ENCODE assay signal across 9 mouse cellular contexts in genomic region chr15:78547415-78548335, GRCm38 (mm10). TPM values are rescaled to one million over a fixed set of nuclear protein-coding genes. Genes with fewer than 3 reads are reported as not detected.
DNase-seq lines count a peak whose midpoint lies in the region; ATAC-seq and TF ChIP-seq lines count a peak whose summit lies in the region.
"Had no signal": no experiment of that assay in that cellular context is flagged by ENCODE, and none has a peak within 500 bp of the region (broad histone marks: within the 10 kb centered on the region; RNA-seq: fewer than 3 reads in every experiment).

No protein-coding gene starts in this region.

- peak; percentile 62 for TF ChIP-seq EP300 in lung, postnatal 0 days (IDR thresholded peaks at IDR 0.05)

- DNase-seq in embryonic facial prominence, embryonic 14.5 days (ENCODE audit: low spot score): no peak
- DNase-seq in embryonic facial prominence, embryonic 10.5 days (ENCODE audit: low spot score): no peak
- DNase-seq in ovary, postnatal 36 days (ENCODE audit: low spot score): peak; percentile 42
- DNase-seq in ovary, postnatal 10 days (ENCODE audit: low spot score): no peak
- peak; percentile 84 for DNase-seq in lung, postnatal 0 days (ENCODE audit: low spot score)
- DNase-seq in testis, postnatal 14 days (ENCODE audit: low spot score): no peak
- DNase-seq in Muller cell, postnatal 12 days (ENCODE audit: inconsistent ontology term): no peak

- 41% methylated on average over 5 of the region's 5 CpGs for WGBS in embryonic facial prominence, embryonic 14.5 days
- WGBS in embryonic facial prominence, embryonic 10.5 days: 49% methylated on average over 5 of the region's 5 CpGs
- WGBS in heart, embryonic 12.5 days: 40% methylated on average over 5 of the region's 5 CpGs
- 17% methylated on average over 5 of the region's 5 CpGs for WGBS in lung, postnatal 0 days

- 0 out of 2 replicates have a peak, but pooled peaks cover 5% of the 10 kb centered on the region for H3K27me3 ChIP-seq in embryonic facial prominence, embryonic 14.5 days (replicated peaks; ENCODE audit: control insufficient read depth, insufficient read depth, low read length)
- peaks cover 32% of the 10 kb centered on the region for H3K27me3 ChIP-seq in embryonic facial prominence, embryonic 10.5 days (replicated peaks; ENCODE audit: low read depth, poor library complexity, severe bottlenecking)
- peaks cover 34% of the 10 kb centered on the region for H3K27me3 ChIP-seq in heart, embryonic 12.5 days (replicated peaks)
- 0 out of 2 replicates have a peak, but pooled peaks cover 8% of the 10 kb centered on the region for H3K27me3 ChIP-seq in lung, postnatal 0 days (replicated peaks; ENCODE audit: insufficient read depth, low read length)

- peak; percentile 63 for TF ChIP-seq CTCF in lung, postnatal 0 days (IDR thresholded peaks at IDR 0.05)

- no peak overlapping the region for H3K4me2 ChIP-seq in embryonic facial prominence, embryonic 14.5 days (ENCODE audit: low read depth, low read length)
- H3K4me2 ChIP-seq in heart, embryonic 12.5 days: no peak overlapping the region
- H3K4me2 ChIP-seq in lung, postnatal 0 days (replicated peaks; ENCODE audit: low read depth, low read length): no peak overlapping the region

- H3K9ac ChIP-seq in embryonic facial prominence, embryonic 14.5 days (ENCODE audit: low read depth, low read length): no peak overlapping the region
- peak overlapping the region; percentile 6; the same call in 1 of the 2 replicates for H3K9ac ChIP-seq in heart, embryonic 12.5 days
- no peak overlapping the region for H3K9ac ChIP-seq in lung, postnatal 0 days (replicated peaks; ENCODE audit: low read depth)

- H3K4me3 ChIP-seq in embryonic facial prominence, embryonic 14.5 days (ENCODE audit: low read depth, low read length): no peak overlapping the region
- H3K4me3 ChIP-seq in embryonic facial prominence, embryonic 10.5 days: no peak overlapping the region
- no peak overlapping the region for H3K4me3 ChIP-seq in heart, embryonic 12.5 days
- H3K4me3 ChIP-seq in lung, postnatal 0 days (ENCODE audit: low read depth, low read length): no peak overlapping the region

- no peaks in the 10 kb centered on the region for H3K4me1 ChIP-seq in embryonic facial prominence, embryonic 14.5 days (ENCODE audit: control insufficient read depth, insufficient read depth, low read length)
- peaks cover 31% of the 10 kb centered on the region for H3K4me1 ChIP-seq in embryonic facial prominence, embryonic 10.5 days
- H3K4me1 ChIP-seq in heart, embryonic 12.5 days (replicated peaks): peaks cover 23% of the 10 kb centered on the region
- no peaks in the 10 kb centered on the region for H3K4me1 ChIP-seq in lung, postnatal 0 days (ENCODE audit: insufficient read depth, low read depth, low read length)

- ATAC-seq in embryonic facial prominence, embryonic 14.5 days (ENCODE audit: low read depth): 0 out of 2 replicates have a peak, but pooled peaks have one; percentile 5
- ATAC-seq in heart, embryonic 12.5 days (ENCODE audit: insufficient number of reproducible peaks, low FRiP score): no peak
- ATAC-seq in lung, postnatal 0 days: peak; percentile 88

- peaks cover 18% of the 10 kb centered on the region for H3K9me3 ChIP-seq in embryonic facial prominence, embryonic 14.5 days (ENCODE audit: control insufficient read depth, low read length)
- peaks cover 7% of the 10 kb centered on the region; the same call in 1 of the 2 replicates for H3K9me3 ChIP-seq in embryonic facial prominence, embryonic 10.5 days
- peaks cover 16% of the 10 kb centered on the region; the same call in 1 of the 2 replicates for H3K9me3 ChIP-seq in heart, embryonic 12.5 days (replicated peaks)
- no peaks in the 10 kb centered on the region for H3K9me3 ChIP-seq in lung, postnatal 0 days (ENCODE audit: low read length)

- H3K36me3 ChIP-seq in embryonic facial prominence, embryonic 14.5 days (ENCODE audit: control insufficient read depth, insufficient read depth, low read length): no peaks in the 10 kb centered on the region
- H3K36me3 ChIP-seq in embryonic facial prominence, embryonic 10.5 days (replicated peaks): no peaks in the 10 kb centered on the region
- no peaks in the 10 kb centered on the region for H3K36me3 ChIP-seq in heart, embryonic 12.5 days
- no peaks in the 10 kb centered on the region for H3K36me3 ChIP-seq in lung, postnatal 0 days (ENCODE audit: insufficient read depth, low read length)

- H3K27ac ChIP-seq in embryonic facial prominence, embryonic 14.5 days (replicated peaks; ENCODE audit: low read depth, low read length): no peak overlapping the region
- H3K27ac ChIP-seq in embryonic facial prominence, embryonic 10.5 days (replicated peaks): no peak overlapping the region; the same call in 1 of the 2 replicates
- H3K27ac ChIP-seq in heart, embryonic 12.5 days (ENCODE audit: poor library complexity, severe bottlenecking): peak overlapping the region; percentile 16; the same call in 1 of the 2 replicates
- H3K27ac ChIP-seq in lung, postnatal 0 days (ENCODE audit: low read length): peak overlapping the region; percentile 33; the same call in 1 of the 2 replicates

RNA-seq across cellular contexts. Expression of gene Sstr3, which starts 3.2 kb away (rescaled TPM):
- polyA plus RNA-seq in embryonic facial prominence, embryonic 14.5 days (2014; fragmentation: Nextera tagmentation; extraction: Ambion mirVana): 0.14 TPM in 1 of 2 replicates, not detected in the other
- not detected in 2 replicates for polyA plus RNA-seq in embryonic facial prominence, embryonic 10.5 days (2016; fragmentation: Nextera tagmentation; extraction: Ambion mirVana)
- polyA plus RNA-seq in heart, embryonic 12.5 days (2016; fragmentation: Nextera tagmentation; extraction: Ambion mirVana): 0.13 TPM in 1 of 2 replicates, not detected in the other
- polyA plus RNA-seq in lung, postnatal 0 days (2015; fragmentation: Nextera tagmentation; extraction: Ambion mirVana): 0.06 and 0.10 TPM in 2 replicates
- polyA plus RNA-seq: gonadal fat pad, adult 2 months had no signal

RNA-seq across cellular contexts. Expression of gene C1qtnf6, which starts 16.5 kb away (rescaled TPM):
- polyA plus RNA-seq in embryonic facial prominence, embryonic 14.5 days (2014; fragmentation: Nextera tagmentation; extraction: Ambion mirVana): 64.1 and 67.5 TPM in 2 replicates
- 9.6 and 10.4 TPM in 2 replicates for polyA plus RNA-seq in embryonic facial prominence, embryonic 10.5 days (2016; fragmentation: Nextera tagmentation; extraction: Ambion mirVana)
- 30.4 and 32.4 TPM in 2 replicates for polyA plus RNA-seq in heart, embryonic 12.5 days (2016; fragmentation: Nextera tagmentation; extraction: Ambion mirVana)
- 19.1 and 21.5 TPM in 2 replicates for polyA plus RNA-seq in lung, postnatal 0 days (2015; fragmentation: Nextera tagmentation; extraction: Ambion mirVana)

RNA-seq across cellular contexts. Expression of gene Rac2, which starts 24.9 kb away (rescaled TPM):
- polyA plus RNA-seq in embryonic facial prominence, embryonic 14.5 days (2014; fragmentation: Nextera tagmentation; extraction: Ambion mirVana): 27.9 and 29.2 TPM in 2 replicates
- polyA plus RNA-seq in embryonic facial prominence, embryonic 10.5 days (2016; fragmentation: Nextera tagmentation; extraction: Ambion mirVana): 5.0 and 7.7 TPM in 2 replicates
- polyA plus RNA-seq in heart, embryonic 12.5 days (2016; fragmentation: Nextera tagmentation; extraction: Ambion mirVana): 5.5 and 6.9 TPM in 2 replicates
- 29.7 and 32.1 TPM in 2 replicates for polyA plus RNA-seq in lung, postnatal 0 days (2015; fragmentation: Nextera tagmentation; extraction: Ambion mirVana)

RNA-seq across cellular contexts. Expression of gene Cyth4, which starts 49.2 kb away (rescaled TPM):
- 6.9 and 7.2 TPM in 2 replicates for polyA plus RNA-seq in embryonic facial prominence, embryonic 14.5 days (2014; fragmentation: Nextera tagmentation; extraction: Ambion mirVana)
- polyA plus RNA-seq in embryonic facial prominence, embryonic 10.5 days (2016; fragmentation: Nextera tagmentation; extraction: Ambion mirVana): 3.8 and 5.8 TPM in 2 replicates
- 3.8 and 4.8 TPM in 2 replicates for polyA plus RNA-seq in heart, embryonic 12.5 days (2016; fragmentation: Nextera tagmentation; extraction: Ambion mirVana)
- 14.5 and 16.1 TPM in 2 replicates for polyA plus RNA-seq in lung, postnatal 0 days (2015; fragmentation: Nextera tagmentation; extraction: Ambion mirVana)

RNA-seq across cellular contexts. Expression of gene Il2rb, which starts 52.6 kb away (rescaled TPM):
- polyA plus RNA-seq in embryonic facial prominence, embryonic 14.5 days (2014; fragmentation: Nextera tagmentation; extraction: Ambion mirVana): 0.42 and 0.55 TPM in 2 replicates
- 0.09 TPM in 1 of 2 replicates, not detected in the other for polyA plus RNA-seq in embryonic facial prominence, embryonic 10.5 days (2016; fragmentation: Nextera tagmentation; extraction: Ambion mirVana)
- polyA plus RNA-seq in heart, embryonic 12.5 days (2016; fragmentation: Nextera tagmentation; extraction: Ambion mirVana): 0.09 TPM in 1 of 2 replicates, not detected in the other
- 0.63 and 0.67 TPM in 2 replicates for polyA plus RNA-seq in lung, postnatal 0 days (2015; fragmentation: Nextera tagmentation; extraction: Ambion mirVana)

Comparison
In these comparisons a context has a peak if more than half of its experiments do, and no peak if none do; other contexts are left out.
1. DNase-seq: peak in ovary, postnatal 36 days (single experiment) and lung, postnatal 0 days (single experiment); none in embryonic facial prominence, embryonic 14.5 days (single experiment), embryonic facial prominence, embryonic 10.5 days (single experiment), ovary, postnatal 10 days (single experiment), testis, postnatal 14 days (single experiment) and Muller cell, postnatal 12 days (single experiment).
2. H3K27ac ChIP-seq: peak in heart, embryonic 12.5 days (single experiment) and lung, postnatal 0 days (single experiment); none in embryonic facial prominence, embryonic 14.5 days (single experiment) and embryonic facial prominence, embryonic 10.5 days (single experiment).